Mouse (Mus musculus) A20 (cell line): ENCODE data around the gene Olfr1362.

Experiments used
- DNase-seq: peaks from one replicate; pipeline ENCODE4 v3.0.0-alpha.2; 2011; ENCODE audit warnings: low read depth, low spot score

The Olfr1362 gene

DNA sequence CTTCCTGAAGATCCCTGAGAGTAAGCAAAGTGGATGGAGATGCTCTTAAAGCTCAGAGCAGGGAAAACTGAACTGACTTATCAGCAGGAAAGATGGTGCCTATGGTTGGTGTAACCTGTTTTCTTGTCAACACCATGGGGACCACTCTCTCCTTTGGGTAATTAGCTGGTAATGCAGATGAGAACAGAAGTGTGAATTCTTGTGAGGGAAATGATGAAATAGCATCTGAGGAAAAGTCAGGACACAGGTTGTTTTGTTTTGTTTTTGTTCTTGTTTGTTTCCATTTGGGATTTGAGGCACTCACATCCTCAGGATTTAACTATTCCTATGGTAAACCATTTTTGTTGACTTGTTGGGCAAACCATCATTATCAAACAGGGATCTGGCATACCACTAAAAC, at the start of gene Olfr1362:
TSS of gene Olfr1362 (minus strand) at position 101 of the 400 bp plus-strand sequence.
- DNase-seq, result no peak

DNA sequence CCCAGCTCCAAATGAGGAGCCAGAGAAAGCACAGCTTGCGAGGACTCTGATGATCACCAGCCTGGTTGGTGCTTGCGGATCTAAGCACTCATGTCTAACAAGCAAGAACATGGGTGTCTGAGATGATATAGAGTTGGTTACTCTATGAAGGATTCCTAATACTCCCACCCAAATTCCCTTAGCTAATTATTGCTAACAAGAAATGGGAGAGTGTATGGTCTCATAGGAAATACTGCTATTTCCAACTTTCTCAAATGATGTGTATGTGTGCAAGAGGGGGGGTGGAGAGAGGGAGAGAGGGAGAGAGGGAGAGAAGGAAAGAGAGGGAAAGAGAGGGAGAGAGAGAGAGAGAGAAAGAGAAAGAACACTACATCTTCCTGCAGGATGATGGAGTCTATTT, 49.5 kb upstream of the Olfr1362 start, which contains the start of gene Olfr1361:
TSS of gene Olfr1361 (minus strand) at position 101 of the 400 bp plus-strand sequence.
- no peak for DNase-seq

DNA sequence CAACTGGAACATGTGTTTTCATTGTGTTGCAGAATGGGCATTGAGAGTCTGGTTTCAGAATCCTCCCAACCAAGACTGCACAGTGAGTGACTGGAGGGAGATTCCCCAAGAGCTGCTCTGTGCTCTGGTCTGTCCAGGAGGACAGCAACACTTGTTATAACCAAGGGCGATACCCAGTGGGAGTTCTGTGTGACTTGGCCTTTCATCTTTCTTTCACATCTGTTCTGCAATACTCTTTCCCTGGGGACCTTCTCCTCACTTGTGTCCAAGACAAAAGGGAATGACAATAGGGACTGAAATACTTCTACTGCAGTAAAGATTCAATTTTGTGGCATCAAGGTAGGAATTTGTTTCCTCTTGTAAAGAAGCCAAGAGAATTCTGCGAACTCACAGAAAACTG, 28.6 kb upstream of the Olfr1362 start, which contains the start of gene Olfr11:
TSS of gene Olfr11 (minus strand) at position 101 of the 400 bp plus-strand sequence.
- DNase-seq, result no peak

DNA sequence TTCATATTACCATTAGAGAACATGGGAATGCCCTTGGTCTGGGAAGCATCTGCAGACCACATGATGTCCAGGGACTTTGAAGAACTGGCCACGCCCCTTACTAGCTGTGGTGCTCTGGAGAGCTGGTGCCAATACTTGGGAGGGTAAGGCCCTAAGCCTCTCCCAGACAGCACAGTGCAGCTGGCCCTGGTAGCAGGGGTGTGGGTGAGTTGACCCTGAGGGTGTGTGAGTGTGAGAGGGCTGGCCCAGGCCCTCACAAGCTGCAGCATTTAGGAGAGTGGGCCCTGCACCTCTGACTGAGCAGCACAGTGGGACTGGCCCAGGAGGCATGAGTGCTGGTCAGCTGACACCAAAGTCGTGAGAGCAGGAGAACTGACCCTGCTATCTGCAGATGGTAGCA, 22.2 kb downstream of the Olfr1362 start:
- DNase-seq, result no peak

DNA sequence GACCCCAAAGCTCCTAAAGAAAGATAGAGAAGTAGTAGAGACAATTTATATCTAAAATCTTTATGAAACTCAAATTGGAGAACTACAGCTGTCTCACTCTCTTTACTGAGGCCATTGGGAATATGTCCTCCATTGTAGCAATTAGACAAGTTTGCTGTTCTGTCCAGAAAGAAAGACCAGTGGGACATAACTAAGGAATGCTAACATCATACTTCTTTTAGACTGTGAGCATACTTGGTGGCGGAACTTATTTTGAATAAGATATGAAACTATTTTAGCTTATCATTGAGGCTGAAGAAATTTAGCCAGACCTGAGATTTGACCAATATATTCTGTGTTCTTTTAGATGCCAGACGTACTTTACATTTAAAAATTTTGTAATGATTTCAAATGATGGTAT, 32.2 kb downstream of the Olfr1362 start, which contains the start of gene Olfr1364:
TSS of gene Olfr1364 (minus strand) at position 101 of the 400 bp plus-strand sequence.
- no peak for DNase-seq
